Mouse (Mus musculus) right cerebral cortex, postnatal 10 days (tissue): ENCODE results near the gene Ccdc187.

Experiments used
- DNase-seq, 2 experiments: peaks; one replicate each; pipeline ENCODE4 v3.0.0; 2021; ENCODE audit warnings: low spot score in 2 of 2

The Ccdc187 gene

GRCm38 (mm10) chr2:26294457-26294856 is at the start of gene Ccdc187:
Gene Ccdc187 (minus strand): TSS chr2:26294557.
- no peak for DNase-seq

- no peak for DNase-seq
Measured at GRCm38 (mm10) chr2:26342609-26343490, 48.5 kb upstream of the Ccdc187 start.

- DNase-seq, result peak; percentile 71 to 81
Measured at GRCm38 (mm10) chr2:26342044-26342443, 47.7 kb upstream of the Ccdc187 start.

GRCm38 (mm10) chr2:26341510-26341981 is 47.2 kb upstream of the Ccdc187 start:
- peak in 1 of 2 experiments; percentile 29 for DNase-seq

- peak in 1 of 2 experiments; percentile 43 for DNase-seq
Measured at GRCm38 (mm10) chr2:26339204-26339551, 44.8 kb upstream of the Ccdc187 start.

GRCm38 (mm10) chr2:26338302-26339203 is 44.2 kb upstream of the Ccdc187 start:
- DNase-seq, result no peak

DNA sequence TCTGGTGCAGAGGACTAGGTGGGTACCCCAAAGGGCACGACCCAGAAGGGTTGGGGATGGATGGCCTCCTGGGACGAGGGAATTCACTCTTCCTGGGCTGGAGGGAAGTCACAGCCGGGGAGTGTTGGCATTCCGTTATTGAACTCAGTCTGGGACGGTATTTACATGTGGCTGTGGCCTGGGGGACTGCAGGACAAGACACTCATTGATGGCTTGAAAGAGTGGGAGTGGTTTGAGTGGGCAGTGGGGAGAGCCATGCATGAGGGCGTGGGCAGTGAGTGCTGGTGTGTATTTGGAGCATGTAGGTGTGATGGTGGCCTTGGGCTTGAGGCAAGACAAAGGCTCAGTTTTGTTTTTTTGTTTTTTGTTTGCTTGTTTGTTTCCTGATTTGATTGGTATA is 36.3 kb upstream of the Ccdc187 start:
- no peak for DNase-seq

GRCm38 (mm10) chr2:26330056-26330468 is 35.7 kb upstream of the Ccdc187 start:
- peak in 1 of 2 experiments; percentile 64 for DNase-seq

- DNase-seq, result peak in 1 of 2 experiments; percentile 70
Measured at GRCm38 (mm10) chr2:26329402-26329801, 35.0 kb upstream of the Ccdc187 start.

DNA sequence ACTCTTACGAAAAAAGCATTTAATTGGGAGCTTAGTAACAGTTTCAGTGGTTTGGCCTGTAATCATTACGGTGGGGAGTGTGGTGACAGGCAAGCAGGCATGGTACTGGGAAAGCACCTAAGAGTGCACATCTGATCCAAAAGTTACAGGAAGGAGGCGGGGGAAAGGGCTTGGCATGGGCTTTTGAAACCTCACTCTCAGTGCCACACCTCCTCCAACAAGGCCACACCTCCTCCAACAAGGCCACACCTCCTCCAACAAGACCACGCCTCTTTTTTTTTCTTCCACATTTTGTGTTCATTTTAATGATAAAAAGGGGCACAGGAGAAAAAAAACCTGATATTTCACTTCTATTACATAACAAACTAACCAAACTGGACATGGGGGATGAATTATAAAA is 33.5 kb upstream of the Ccdc187 start:
- no peak for DNase-seq

DNA sequence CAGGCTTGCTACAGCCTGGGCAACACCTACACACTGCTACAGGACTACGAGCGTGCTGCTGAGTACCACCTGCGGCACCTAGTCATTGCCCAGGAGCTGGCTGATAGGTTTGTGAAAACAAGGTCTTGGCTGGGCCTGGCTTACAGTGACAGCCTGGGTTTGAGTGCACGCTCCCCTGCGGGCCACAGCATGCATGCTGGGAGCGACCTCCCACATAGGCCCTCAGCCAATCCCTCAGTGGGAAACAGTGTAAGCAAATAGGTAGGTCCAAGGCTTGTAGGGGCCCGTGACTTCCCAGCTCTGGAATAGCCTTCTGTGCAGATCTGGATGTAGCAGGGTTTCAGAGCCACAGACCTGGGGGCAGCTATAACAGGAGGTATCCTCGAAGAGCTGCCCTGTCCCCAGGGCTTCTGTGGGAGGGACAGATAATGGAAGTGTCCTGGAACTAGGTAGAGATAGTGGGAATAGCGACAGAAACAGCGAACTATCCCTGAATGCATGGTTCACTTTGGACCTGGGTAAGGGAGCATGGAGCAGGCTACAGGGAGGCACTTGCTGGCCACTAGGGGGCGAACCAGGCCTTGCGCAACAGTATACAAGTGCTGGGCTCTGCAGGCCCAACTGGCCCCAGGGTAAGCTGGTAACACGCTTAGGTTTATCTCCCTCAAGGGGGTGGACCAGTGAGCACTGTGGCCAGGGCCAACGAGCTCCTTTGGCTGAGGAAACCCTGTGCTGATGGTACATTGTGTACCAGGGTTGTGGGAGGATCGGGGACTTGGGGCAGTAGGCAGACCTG is 31.2 kb upstream of the Ccdc187 start:
- peak in 1 of 2 experiments; percentile 61 for DNase-seq

DNA sequence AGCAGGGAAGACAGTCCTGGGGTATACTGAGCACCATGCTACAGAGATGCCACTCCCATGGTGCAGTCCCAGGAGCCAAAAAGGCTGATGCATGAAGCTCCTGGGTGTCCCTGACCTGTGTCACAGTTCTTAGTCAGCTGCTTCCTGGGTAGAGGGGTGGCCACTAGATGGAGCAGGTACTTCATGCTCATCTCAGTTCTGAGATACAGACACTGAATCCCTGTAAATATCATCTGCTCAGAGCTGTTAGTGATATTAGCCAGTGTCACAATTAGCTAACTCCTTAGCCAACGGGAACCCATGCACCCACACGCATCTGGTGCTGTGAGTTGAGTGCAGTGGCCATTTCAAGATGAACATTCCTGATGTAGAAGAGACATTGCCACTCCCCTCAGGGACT is 30.6 kb upstream of the Ccdc187 start:
- peak in 1 of 2 experiments; percentile 51 for DNase-seq

DNA sequence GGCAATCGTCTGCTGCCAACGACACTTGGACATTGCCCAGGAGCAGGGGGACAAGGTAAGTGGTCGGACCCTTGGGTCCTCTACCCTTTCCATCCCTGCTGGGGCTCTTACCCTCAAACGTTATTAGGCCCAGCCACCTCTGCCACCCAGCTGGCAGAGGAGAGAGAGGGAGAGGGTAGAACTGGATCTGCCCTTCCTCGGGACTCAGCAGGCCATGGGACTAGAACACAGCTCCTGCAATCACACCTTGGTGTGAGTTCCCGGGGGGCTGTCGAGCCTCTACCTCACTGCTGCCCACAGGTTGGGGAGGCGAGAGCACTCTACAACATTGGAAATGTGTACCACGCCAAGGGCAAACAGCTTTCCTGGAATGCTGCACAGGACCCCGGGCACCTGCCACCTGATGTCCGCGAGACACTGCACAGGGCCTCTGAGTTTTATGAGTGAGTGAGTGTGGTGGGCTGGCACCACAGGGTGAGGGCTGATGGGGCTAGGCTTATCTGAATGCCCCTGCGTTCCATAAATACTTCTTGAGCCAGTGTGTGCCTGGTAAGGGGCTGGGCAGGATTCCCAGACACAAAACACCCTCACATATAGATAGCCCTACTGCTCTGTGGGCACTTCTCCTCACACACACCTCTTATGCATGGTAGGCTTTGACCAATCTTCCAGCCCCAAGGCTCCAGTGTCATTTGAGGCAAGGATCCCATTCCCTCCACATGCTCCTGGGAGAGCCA is 29.4 kb upstream of the Ccdc187 start:
- DNase-seq, result no peak

GRCm38 (mm10) chr2:26320245-26321185 is 26.2 kb upstream of the Ccdc187 start:
- no peak for DNase-seq

- DNase-seq, result no peak
Measured at GRCm38 (mm10) chr2:26319519-26320244, 25.3 kb upstream of the Ccdc187 start.

- no peak for DNase-seq
Measured at GRCm38 (mm10) chr2:26319109-26319508, 24.8 kb upstream of the Ccdc187 start.

GRCm38 (mm10) chr2:26317991-26318672 is 23.8 kb upstream of the Ccdc187 start:
- peak in 1 of 2 experiments; percentile 39 for DNase-seq

GRCm38 (mm10) chr2:26317371-26317770 is 23.0 kb upstream of the Ccdc187 start:
- DNase-seq, result no peak
